Mouse (Mus musculus): ENCODE results near the gene Phyh. TPM values are rescaled to one million over a fixed set of nuclear protein-coding genes. Genes with fewer than 3 reads are reported as not detected.

Phyh gene
- polyA plus RNA-seq (2012; rRNA removed; ENCODE audit: low replicate concordance), result 70.9 and 201 TPM in 2 replicates

GRCm38 (mm10) chr2:4918860-4919739 lies at the start of gene Phyh:
Gene Phyh (plus strand): TSS chr2:4919019.

GRCm38 (mm10) chr2:4881350-4882248 lies 37.2 kb upstream of the Phyh start, which contains the start of gene Sephs1:
Gene Sephs1 (plus strand): TSS chr2:4881564.

GRCm38 (mm10) chr2:4975807-4976206 lies 57.0 kb downstream of the Phyh start, which contains the start of gene Ucma:
Gene Ucma (plus strand): TSS chr2:4976122.

Other genes with a start within 250 kb of the Phyh start
- 2.8 and 3.3 TPM in 2 replicates for gene Bend7, start 201.2 kb upstream of the Phyh start, polyA plus RNA-seq (2012; rRNA removed; ENCODE audit: low replicate concordance)
- gene Sephs1, start 37.5 kb upstream of the Phyh start, polyA plus RNA-seq (2012; rRNA removed; ENCODE audit: low replicate concordance), result 18.7 and 32.7 TPM in 2 replicates
- not detected in 2 replicates for gene Ucma, start 57.1 kb downstream of the Phyh start, polyA plus RNA-seq (2012; rRNA removed; ENCODE audit: low replicate concordance)
- 0.64 and 5.4 TPM in 2 replicates for gene Mcm10, start 93.8 kb downstream of the Phyh start, polyA plus RNA-seq (2012; rRNA removed; ENCODE audit: low replicate concordance)
- gene Optn, start 145.0 kb downstream of the Phyh start, polyA plus RNA-seq (2012; rRNA removed; ENCODE audit: low replicate concordance), result 5.2 and 13.9 TPM in 2 replicates
- 22.2 and 30.2 TPM in 2 replicates for gene Ccdc3, start 218.8 kb downstream of the Phyh start, polyA plus RNA-seq (2012; rRNA removed; ENCODE audit: low replicate concordance)